Mouse (Mus musculus) cerebellum, postnatal 36 days (tissue): Measurements from ENCODE around the gene Olfr1391.
"Not testable (repeated sequence)": the region's sequence is repeated elsewhere in the genome, so short reads cannot be mapped to it uniquely, and the experiment has no call there.

Experiments
- DNase-seq, 2 experiments: peaks; one replicate each; pipeline ENCODE4 v3.0.0; 2021 to 2022; ENCODE audit warnings: mixed read lengths in 2 of 2

Olfr1391 gene

DNA sequence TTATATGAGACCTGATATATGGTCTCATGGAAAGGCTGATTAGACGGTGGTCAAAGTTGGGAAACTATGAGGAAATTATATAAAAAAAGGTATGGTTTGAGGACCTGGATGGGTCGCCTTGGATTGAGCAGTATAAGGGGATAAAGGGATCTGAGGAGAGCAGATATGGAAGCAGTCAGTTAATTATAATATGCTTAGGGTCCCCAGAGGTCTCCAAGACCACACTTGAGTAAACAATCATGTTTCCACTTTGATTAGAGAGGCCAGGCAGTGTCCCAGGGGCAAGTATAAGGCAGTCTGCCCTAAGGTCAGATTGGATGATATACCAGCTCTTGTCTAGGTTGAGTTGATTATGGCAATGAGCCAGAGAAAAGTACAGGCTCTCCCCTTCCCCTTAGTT, at the start of gene Olfr1391:
TSS of gene Olfr1391 (plus strand) at position 301 of the 400 bp plus-strand sequence.
- DNase-seq: no peak

DNA sequence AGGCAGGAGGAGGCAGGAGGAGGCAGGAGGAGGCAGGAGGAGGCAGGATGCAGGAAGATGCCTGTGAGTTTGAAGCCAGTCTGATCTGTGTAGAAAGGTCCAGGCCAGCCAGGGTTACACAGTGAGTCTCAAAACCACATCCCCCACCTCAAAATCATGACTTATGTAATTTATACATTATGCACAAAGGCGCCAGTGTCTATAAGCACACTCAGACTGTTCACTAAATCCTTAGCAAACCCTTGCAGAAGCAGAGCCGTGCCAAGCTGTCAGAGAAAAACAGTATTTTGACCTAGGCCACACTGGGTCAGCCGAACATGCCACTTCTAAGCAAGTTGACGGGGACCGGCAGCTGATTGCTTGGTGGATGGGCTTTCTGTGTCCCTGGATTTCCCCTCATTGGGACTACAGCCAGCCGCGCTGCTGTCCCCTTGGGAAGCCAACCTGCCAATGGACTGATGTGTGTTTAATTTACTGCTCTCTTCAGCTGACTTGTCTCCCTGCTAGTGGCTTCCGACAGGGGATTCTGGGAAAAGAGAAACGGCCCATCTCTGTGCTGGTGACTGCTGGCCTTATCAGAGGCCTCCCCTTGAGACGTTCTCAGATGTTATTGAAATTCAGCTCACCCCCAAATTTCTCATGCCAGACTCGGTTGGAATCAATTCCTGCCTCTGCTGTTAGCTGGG, 48.6 kb upstream of the Olfr1391 start:
- DNase-seq: no peak

DNA sequence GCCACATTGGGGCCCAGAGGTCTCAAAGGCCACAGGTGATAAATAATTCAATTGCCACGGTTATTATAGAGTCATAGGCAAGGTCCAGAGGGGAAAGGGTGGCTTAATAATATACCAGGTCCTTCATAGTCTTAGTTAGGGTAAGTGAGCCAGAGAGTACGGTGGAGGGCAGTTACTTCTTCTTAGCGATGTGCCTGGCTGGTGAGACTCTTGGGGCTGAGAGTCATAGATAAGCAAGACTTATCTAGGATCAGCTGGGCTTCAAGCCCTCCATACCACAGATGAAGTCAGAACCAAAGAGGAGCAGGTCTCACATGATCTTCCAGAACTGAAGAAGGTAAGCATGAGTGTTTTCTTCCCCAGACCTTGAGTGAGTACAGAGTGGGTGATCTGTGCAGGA, 44.3 kb upstream of the Olfr1391 start, which contains the start of gene Olfr1393:
TSS of gene Olfr1393 (plus strand) at position 83 of the 400 bp plus-strand sequence.
- DNase-seq: no peak

DNA sequence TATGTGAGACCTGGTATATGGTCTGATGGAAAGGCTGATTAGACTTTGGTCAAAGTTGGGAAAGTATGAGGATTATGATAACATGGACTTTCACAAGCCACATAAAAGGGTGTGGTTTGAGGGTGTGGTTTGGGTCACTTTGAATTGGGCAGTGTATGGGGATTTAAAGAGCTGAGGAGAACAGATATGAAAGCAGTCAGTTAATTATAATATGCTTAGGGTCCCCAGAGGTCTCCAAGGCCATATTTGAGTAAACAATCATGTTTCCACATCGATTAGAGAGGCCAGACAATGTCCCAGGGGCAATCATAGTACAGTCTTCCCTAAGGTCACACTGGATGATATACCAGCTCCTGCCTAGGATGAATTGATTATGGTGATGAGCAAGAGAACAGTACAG, 37.6 kb upstream of the Olfr1391 start, which contains the start of gene Olfr1392:
TSS of gene Olfr1392 (plus strand) at position 301 of the 400 bp plus-strand sequence.
- not testable (repeated sequence) for DNase-seq

DNA sequence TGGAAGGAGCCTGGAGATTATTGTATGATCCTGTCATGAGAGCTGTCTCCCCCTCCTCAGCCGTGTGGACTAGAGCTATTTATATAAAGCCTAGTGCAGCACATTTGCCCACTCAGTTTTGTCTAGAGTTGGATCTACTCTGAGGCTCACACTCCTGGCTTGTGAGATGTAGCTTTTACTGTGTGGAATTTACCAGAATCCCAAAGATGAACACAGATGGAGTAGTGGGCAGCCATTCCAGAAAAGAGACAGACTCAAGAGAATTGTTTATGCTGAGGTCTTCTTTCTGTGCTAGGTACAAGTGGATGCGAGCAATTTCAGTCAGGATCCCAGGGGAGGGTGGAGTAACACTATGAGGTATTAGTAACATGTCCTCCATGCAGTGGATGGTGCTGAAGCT, 35.3 kb upstream of the Olfr1391 start:
- no peak for DNase-seq

DNA sequence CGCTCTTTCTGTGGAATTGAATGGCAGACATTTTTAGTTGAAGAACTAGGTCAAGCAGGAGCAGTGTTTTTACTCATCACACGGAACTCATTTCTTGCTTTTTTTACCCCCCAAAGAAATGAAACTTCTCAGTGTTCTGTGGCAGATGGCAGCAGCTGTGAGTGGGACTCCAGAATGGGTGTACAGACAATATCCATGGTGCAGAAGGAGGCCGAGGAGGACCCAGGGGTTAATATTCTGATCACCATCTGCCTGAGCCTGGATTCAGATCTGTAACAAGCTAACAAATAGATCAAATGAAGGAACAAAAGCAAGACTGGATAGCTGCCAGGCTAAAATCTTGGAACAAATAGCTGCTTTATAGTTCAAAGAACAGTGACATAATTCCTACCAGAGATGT, 29.8 kb upstream of the Olfr1391 start:
- DNase-seq: no peak

DNA sequence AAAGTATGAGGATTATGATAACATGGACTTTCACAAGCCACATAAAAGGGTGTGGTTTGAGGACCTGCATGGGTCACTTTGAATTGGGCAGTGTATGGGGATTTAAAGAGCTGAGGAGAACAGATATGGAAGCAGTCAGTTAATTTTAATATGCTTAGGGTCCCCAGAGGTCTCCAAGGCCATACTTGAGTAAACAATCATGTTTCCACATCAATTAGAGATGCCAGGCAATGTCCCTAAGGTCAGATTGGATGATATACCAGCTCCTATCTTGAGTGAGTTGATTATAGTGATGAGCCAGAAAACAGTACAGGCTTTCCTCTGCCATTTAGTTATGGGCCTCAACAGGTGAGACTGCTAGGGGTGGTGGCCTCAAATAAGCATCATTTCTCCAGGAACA, 18.1 kb upstream of the Olfr1391 start, which contains the start of gene Olfr10:
TSS of gene Olfr10 (plus strand) at position 301 of the 400 bp plus-strand sequence.
- DNase-seq: no peak

DNA sequence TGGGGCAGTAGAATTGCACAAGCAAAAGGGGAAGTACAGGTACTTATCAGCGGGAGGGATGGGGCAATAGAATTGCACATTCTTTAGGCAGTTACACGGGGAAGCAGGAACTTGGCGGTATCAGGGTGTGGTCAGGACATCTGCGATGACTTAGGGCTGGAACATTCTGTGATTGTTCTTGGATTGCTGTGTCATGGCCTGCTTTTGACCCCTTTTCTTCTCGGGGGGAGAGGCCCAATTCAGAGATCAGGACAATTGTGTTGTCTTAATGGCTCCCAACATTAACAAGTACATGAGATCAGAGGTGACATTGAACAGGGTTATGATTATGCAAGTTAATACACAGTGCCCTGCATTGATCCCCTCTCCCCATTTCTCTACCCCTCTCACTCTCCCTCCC, 14.0 kb upstream of the Olfr1391 start:
- not testable (repeated sequence) for DNase-seq

DNA sequence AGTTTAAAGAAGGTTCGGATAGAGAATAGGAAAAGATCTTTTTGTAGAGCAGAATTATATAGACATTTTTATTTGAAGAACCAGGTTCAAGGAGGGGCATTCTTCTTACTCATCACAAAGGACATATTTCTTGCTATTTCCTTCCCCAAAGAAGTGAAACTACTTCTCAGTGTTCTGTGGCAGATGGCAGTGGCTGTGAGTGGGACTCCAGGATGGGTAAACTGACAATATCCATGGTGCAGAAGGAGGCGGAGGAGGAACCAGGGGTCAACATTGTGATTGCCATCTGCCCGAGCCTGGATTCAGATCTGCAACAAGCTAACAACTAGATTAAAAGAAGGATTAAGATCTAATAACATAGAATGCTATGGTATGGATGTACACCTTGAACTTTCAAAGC, 4.2 kb downstream of the Olfr1391 start:
- DNase-seq: no peak

DNA sequence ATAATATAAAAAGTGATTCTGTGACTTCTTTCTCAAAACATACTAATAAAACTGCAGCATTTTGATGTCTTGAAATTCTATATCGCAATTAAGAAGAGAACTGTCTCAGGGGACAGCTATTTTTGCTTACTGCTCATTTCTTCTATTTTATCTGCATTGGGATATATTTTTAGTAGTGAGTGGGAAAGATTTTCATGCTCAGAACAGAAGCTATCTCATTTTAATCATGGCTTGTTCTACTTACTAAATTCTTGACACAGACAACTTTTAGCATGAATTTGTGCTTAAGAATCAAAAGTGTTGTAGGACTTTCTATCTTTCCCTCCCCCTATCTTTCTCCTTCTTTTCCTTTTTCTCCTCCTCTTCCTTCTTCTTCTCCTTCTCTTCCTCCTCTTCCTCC, 7.1 kb downstream of the Olfr1391 start:
- no peak for DNase-seq

DNA sequence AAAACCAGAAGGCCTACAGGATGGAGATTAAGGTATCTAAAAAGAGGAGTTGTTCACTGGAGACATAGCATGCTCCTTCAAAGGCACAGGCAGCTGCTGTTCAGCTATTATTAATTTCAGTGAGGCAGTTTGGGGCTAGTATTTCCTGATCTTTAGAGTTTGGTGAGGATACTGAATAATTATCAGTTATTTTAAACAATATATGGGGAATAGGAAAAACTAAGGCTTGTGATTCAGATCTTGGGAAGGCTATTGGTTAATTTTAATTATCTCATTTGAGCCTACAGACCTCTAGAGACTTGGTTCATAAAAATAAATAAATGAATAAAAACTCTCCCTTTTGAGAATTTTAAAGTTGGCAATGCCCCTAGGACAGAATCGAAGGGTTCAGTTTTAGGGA, 12.3 kb downstream of the Olfr1391 start, which contains the start of gene Olfr1390:
TSS of gene Olfr1390 (plus strand) at position 301 of the 400 bp plus-strand sequence.
- no peak for DNase-seq

DNA sequence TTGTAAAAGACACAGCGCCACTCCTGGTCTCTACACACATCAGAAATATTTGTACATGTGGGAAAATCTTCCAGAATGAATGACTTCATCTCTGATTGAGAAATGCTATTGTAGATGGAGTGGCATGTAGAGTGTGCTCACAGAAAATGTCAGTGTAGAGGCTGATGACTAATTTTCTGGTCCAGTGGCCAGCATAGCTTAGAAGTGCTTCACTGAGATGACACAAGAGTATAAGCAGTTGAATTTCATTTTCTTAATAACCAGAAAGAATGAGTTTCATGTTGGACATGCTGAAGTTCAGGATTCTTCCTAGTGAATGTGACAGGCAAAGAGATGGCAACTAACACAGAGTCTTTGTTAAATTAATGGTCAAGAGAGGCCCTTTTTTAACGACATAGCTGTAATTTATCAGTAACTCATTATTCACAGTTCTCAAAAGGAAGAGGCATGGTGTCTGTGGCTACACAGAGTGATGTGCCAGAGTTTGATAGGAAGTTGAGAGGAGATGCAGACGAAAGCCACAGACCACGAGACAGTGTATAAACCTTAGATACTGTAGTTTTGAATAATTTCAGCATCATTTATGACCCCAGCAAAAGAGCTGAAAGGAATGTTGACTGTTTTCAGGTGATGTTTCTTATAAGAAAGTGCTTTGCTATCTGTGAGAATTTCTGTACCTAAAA, 14.7 kb downstream of the Olfr1391 start:
- DNase-seq: no peak
